Mouse (Mus musculus): Measurements from ENCODE around the gene Arih2. TPM values are rescaled to one million over a fixed set of nuclear protein-coding genes. Genes with fewer than 3 reads are reported as not detected.

The Arih2 gene
- 43.7 and 44.4 TPM in 2 replicates for polyA plus RNA-seq (2012; rRNA removed)

DNA sequence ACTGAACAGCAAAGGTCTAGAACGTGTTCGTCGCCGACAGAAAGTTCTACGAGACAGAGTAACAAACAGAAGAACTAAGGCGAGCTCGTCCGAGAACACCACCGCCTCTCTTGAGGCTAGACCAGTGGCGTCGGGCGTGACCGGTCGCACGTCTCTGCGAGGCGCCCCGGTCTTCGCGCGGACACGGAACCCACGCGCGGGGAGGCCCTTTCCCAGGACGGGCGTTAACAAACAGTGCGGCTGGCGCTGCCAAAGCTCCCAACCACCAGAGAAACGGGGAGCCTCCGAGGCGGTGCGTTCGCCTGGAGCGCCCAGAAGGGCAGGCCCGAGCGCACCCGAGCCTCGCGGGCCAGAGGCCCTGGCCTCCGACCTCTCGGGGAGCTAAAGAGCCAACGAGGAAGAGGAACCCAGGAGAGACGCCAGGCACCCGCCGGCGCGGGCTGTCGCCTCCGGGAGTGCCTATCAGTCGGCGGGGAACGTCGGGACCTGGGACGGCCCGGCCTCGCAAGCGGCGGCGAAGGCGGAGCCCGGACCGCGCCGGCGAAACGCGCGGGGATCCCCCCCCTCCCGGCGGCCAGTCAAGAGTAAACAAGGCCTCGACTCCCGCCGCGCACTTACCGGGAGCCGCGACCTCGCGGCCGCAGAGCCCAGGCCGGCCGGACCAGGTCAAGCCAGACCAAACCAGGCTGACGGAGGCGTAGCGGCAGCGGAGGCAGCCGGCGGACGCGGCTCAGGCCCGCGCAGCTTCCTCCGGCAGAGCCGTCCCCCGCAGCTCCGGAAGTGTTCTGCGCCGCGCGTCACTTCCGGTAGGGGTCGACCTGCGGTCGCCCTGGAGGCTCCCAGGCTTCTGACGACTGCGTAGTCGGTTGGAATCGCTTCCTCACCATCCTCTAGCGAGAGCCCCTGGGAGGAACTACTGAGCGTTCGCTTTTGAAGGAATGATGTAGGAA, at the start of gene Arih2:
Gene Arih2, minus strand, starts transcription at position 776 of the 950 bp plus-strand sequence.
- Histone ChIP-seq H3K4me1 (ENCODE audit: control insufficient read depth, insufficient read depth, low read length) (peaks cover 6% of the 10 kb centered on the region; the same call in 1 of the 2 replicates), H3K27ac (ENCODE audit: insufficient read depth, low read length) (peak within 1 kb of the TSS; percentile 94), H3K4me3 (ENCODE audit: insufficient read depth, low read length) (peak within 1 kb of the TSS; percentile 51)
- peak; percentile 93 for TF ChIP-seq POLR2A (IDR thresholded peaks at IDR 0.05; ENCODE audit: extremely low read depth, insufficient read depth, low read length)
- TF ChIP-seq CTCF (IDR thresholded peaks at IDR 0.05; ENCODE audit: extremely low read depth, insufficient read depth, low read length) = no peak

DNA sequence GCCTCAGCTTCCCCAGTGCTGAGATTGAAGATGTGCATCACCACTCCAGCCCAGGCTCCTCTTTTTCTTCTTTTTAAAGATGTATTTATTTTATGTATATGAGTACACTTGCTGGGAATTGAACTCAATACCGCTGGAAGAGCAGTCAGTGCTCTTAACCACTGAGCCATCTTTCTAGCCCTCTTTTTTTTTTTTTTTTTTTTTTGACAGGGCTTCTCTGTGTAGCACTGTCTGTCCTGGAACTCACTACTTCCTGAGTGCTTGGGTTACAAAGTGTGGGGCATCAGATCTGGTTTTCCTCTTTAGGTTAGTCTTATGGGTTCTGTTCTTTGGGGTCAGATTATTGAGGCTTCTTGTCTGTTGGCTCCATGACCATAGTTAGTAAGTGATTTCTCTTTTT, 45.3 kb upstream of the Arih2 start:
- Histone ChIP-seq H3K4me1 (ENCODE audit: control insufficient read depth, insufficient read depth, low read length) (peaks cover 6% of the 10 kb centered on the region), H3K27ac (ENCODE audit: insufficient read depth, low read length) (no peak overlapping the region), H3K4me3 (ENCODE audit: insufficient read depth, low read length) (no peak overlapping the region)
- TF ChIP-seq POLR2A (IDR thresholded peaks at IDR 0.05; ENCODE audit: extremely low read depth, insufficient read depth, low read length) (no peak), CTCF (IDR thresholded peaks at IDR 0.05; ENCODE audit: extremely low read depth, insufficient read depth, low read length) (no peak)

DNA sequence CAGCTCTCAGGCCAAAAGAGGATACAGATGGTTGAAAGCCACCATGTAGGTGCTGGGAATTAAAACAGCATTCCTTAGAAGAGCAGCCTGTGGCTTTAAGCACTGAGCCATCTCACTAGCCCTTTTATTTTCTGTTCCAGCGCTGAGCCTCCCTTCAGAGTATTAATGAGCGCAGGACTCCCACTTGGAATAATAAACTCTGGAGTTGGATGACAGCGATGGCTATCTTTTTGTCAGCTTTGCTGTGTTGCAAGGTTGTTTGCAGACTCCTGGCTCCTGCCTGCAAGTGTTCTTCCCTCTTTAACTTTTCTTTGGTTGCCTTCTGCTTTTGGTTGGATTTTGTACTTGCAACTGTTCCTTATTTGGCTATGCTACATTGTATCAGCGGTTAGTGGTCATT, 44.8 kb upstream of the Arih2 start:
- H3K4me3 ChIP-seq (ENCODE audit: insufficient read depth, low read length) = no peak overlapping the region; the same call in 1 of the 2 replicates
- TF ChIP-seq POLR2A (IDR thresholded peaks at IDR 0.05; ENCODE audit: extremely low read depth, insufficient read depth, low read length) (no peak), CTCF (IDR thresholded peaks at IDR 0.05; ENCODE audit: extremely low read depth, insufficient read depth, low read length) (no peak)
- H3K4me1 ChIP-seq (ENCODE audit: control insufficient read depth, insufficient read depth, low read length) = peaks cover 6% of the 10 kb centered on the region
- no peak overlapping the region for H3K27ac ChIP-seq (ENCODE audit: insufficient read depth, low read length)

DNA sequence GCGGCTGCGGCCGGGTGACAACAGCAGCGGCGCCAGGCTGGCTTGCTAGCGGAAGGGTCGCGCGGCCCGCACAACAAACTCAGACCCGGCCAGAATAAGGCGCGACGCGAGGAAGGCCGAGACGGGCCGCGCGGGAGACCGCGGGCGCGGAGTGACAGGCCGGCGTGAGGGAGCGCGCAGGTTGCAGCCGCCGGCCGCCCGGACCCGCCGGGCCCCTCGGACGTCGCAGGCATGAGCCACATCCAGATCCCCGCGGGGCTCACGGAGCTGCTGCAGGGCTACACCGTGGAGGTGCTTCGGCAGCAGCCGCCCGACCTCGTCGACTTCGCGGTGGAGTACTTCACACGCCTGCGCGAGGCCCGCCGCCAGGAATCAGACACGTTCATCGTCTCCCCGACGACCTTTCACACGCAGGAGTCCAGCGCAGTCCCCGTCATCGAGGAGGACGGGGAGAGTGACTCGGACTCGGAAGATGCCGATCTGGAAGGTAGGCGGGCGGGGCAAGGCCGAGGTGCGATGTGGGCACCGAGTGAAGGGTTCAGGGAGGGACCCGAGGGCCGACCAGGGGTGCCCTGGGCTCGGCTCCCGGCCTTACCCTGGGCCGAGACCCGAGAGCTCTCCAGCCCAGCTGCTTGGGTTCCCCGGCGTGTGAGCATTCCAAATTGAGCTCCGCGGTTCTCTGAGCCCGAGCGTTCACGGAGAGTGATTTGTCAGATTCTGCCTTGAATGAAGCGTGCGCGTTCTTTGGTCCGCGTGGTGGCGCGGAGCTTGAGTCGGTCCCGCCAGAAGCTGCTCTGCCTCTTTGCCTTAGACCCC, 43.2 kb upstream of the Arih2 start:
- TF ChIP-seq POLR2A (IDR thresholded peaks at IDR 0.05; ENCODE audit: extremely low read depth, insufficient read depth, low read length) (no peak), CTCF (IDR thresholded peaks at IDR 0.05; ENCODE audit: extremely low read depth, insufficient read depth, low read length) (no peak)
- peaks cover 6% of the 10 kb centered on the region for H3K4me1 ChIP-seq (ENCODE audit: control insufficient read depth, insufficient read depth, low read length)
- peak overlapping the region; percentile 75 for H3K27ac ChIP-seq (ENCODE audit: insufficient read depth, low read length)
- H3K4me3 ChIP-seq (ENCODE audit: insufficient read depth, low read length) = peak overlapping the region; percentile 97

DNA sequence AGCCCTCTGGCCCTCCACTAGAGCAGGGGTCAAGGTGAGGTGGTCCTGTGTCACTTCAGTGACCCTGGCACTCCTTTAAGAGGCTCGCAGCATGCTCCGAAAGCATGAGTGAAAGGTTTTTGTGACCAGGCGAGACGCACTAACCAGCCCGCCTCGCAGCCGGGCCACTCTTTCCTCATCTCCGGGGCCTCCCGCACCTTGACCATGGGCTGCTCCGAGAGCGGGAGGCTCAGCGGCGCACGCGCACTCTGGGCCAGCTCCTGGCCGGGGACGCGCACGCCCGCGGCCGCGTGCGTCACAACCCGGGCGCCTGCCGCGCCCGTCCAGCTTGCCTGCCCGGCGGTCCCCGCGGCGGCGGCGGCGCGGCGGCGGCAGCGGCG, 42.6 kb upstream of the Arih2 start:
- H3K4me3 ChIP-seq (ENCODE audit: insufficient read depth, low read length) = peak overlapping the region; percentile 97
- H3K27ac ChIP-seq (ENCODE audit: insufficient read depth, low read length) = peak overlapping the region; percentile 90
- TF ChIP-seq POLR2A (IDR thresholded peaks at IDR 0.05; ENCODE audit: extremely low read depth, insufficient read depth, low read length) = peak; percentile 77; the same call in 1 of the 2 replicates
- TF ChIP-seq CTCF (IDR thresholded peaks at IDR 0.05; ENCODE audit: extremely low read depth, insufficient read depth, low read length) = no peak
- peaks cover 6% of the 10 kb centered on the region for H3K4me1 ChIP-seq (ENCODE audit: control insufficient read depth, insufficient read depth, low read length)

DNA sequence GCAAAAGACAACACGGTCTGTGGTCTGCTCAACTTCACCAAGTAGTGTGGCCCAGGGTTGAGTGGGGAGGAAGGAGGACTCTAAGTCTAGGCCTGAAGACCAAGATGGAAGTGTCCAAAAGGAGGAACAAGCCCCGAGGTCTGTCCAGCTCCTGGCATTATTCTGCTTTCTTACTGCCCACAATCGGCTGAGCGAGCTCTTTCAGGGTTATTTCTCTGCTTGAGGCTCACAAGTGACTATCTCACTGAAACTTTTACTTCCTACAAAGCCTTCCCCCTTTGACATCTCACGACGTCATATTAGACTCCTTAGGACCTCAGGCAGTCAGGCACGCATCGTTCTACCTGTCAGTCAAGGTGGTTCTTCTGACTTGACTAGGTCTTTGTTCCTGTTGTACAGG, 42.2 kb upstream of the Arih2 start:
- TF ChIP-seq POLR2A (IDR thresholded peaks at IDR 0.05; ENCODE audit: extremely low read depth, insufficient read depth, low read length) (no peak), CTCF (IDR thresholded peaks at IDR 0.05; ENCODE audit: extremely low read depth, insufficient read depth, low read length) (no peak)
- peak overlapping the region; percentile 97 for H3K4me3 ChIP-seq (ENCODE audit: insufficient read depth, low read length)
- H3K4me1 ChIP-seq (ENCODE audit: control insufficient read depth, insufficient read depth, low read length) = peaks cover 6% of the 10 kb centered on the region
- peak overlapping the region; percentile 90 for H3K27ac ChIP-seq (ENCODE audit: insufficient read depth, low read length)

DNA sequence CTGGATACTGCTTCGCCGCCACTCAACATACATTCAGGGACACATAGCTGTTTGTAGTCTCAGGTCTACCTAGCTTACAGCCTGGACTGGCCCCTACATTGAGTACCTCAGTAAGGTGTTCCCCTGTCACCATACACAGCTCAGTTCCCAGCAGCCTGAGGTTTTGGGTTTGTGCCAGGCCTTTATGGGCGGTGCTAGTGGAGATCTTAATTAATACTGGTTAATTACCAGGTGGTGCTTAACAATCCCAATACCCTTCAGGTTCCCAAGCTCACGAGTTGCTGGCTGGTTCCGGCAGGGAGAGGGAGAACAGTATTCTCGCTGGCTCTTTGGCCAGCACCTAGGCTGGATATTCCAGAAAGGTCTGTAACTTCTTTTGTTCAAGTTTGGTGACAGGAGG, 41.7 kb upstream of the Arih2 start:
- TF ChIP-seq CTCF (IDR thresholded peaks at IDR 0.05; ENCODE audit: extremely low read depth, insufficient read depth, low read length) (no peak), POLR2A (IDR thresholded peaks at IDR 0.05; ENCODE audit: extremely low read depth, insufficient read depth, low read length) (no peak)
- Histone ChIP-seq H3K4me3 (ENCODE audit: insufficient read depth, low read length) (no peak overlapping the region), H3K4me1 (ENCODE audit: control insufficient read depth, insufficient read depth, low read length) (peaks cover 6% of the 10 kb centered on the region), H3K27ac (ENCODE audit: insufficient read depth, low read length) (no peak overlapping the region)

DNA sequence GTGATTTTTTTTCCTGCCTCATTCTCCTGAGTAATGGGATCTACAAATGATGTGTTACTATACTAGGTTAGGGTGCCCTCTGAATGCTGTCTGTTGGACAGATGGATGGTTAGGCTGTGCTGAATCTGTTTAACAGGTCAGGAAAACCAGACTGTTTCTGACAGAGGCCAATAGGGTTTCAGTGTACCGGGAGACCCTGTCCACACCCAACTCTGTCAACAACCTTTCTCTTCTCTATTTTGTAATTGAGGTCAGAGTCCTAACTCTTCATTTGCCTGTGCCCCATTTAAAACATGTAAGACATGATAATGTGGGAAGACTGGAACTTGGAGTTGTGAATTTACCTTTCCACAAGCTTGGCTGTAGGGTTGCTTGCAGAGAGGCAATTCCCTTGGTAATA, 40.8 kb upstream of the Arih2 start:
- TF ChIP-seq POLR2A (IDR thresholded peaks at IDR 0.05; ENCODE audit: extremely low read depth, insufficient read depth, low read length) = no peak
- no peak for TF ChIP-seq CTCF (IDR thresholded peaks at IDR 0.05; ENCODE audit: extremely low read depth, insufficient read depth, low read length)
- Histone ChIP-seq H3K4me3 (ENCODE audit: insufficient read depth, low read length) (no peak overlapping the region), H3K4me1 (ENCODE audit: control insufficient read depth, insufficient read depth, low read length) (peaks cover 6% of the 10 kb centered on the region), H3K27ac (ENCODE audit: insufficient read depth, low read length) (no peak overlapping the region)

DNA sequence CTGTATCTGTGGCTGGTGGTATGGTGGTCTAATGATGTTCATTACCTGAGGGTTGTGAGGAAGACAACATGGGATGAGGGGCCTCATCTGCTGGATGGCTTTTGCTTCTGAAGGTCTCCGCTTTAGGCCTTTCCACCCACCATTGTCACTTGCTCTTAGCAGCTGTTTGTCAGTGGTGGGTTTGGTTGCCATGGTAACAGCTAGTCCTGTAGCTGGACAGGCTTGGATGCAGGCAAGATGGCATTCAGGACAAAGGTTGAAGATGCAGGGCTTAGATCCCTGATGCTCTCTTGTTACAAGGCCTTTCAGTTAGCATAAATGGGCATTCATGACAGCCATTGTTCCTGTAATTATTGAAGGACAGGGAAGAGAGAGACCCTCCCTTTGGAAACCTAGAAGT, 39.9 kb upstream of the Arih2 start, which contains the start of gene Prkar2a:
Gene Prkar2a, plus strand, starts transcription at position 209 of the 400 bp plus-strand sequence.
- TF ChIP-seq CTCF (IDR thresholded peaks at IDR 0.05; ENCODE audit: extremely low read depth, insufficient read depth, low read length) (no peak), POLR2A (IDR thresholded peaks at IDR 0.05; ENCODE audit: extremely low read depth, insufficient read depth, low read length) (no peak)
- no peak within 1 kb of the TSS for H3K4me3 ChIP-seq (ENCODE audit: insufficient read depth, low read length)
- H3K4me1 ChIP-seq (ENCODE audit: control insufficient read depth, insufficient read depth, low read length) = peaks cover 6% of the 10 kb centered on the region
- no peak within 1 kb of the TSS for H3K27ac ChIP-seq (ENCODE audit: insufficient read depth, low read length)
